In the genomic region with DNA sequence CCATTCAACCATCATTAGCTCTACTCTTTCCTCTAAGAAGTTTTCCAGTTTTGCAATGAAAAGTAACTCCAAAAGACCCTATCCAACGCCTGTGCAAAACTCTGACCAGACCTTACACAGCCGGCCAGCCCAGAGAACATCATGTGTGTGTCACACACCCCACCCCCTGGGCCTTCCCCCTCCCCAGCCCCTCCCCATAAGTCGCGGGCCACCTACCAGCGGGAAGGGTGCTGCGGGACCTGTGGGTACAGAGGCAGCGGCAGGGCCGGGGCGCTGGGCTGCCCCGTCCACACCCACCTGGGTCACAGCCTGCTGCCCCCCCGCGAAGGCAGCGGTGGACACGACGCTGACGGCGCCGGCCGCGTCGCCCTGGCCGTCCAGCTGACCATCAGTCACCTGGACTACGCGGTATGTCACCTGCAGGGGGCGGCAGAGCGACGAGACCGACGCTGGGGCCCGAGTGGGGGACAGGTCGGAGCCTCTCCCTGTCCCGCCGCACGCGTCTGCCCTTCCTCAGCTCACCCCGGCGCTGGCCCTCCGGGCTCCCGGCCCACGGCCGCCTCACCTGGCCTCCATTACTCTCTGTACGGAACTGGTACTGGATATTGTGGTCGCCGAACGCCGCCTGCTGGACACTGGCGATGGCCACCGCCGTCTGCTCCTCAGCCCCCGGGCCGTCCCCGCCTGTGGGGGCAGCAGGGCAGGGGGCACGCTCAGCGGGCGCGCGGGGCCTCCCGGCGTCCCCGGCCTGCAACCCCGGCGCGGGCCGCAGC, we compare ENCODE assay signal across 2 mouse cellular contexts.
TF ChIP-seq lines count a peak whose summit lies in the region.

No protein-coding gene starts in this region.

TF ChIP-seq in C2C12, 6 proteins besides CTCF, POLR2A, EP300 and RAD21:
- TF ChIP-seq MYOD1 (IDR thresholded peaks at IDR 0.05; ENCODE audit: control insufficient read depth, insufficient read length, low read depth), result no peak
- TF ChIP-seq MAX (IDR thresholded peaks at IDR 0.05), result no peak
- TF ChIP-seq MYOG (IDR thresholded peaks at IDR 0.05; ENCODE audit: control insufficient read depth, extremely low read depth, insufficient read length), result no peak
- no peak for TF ChIP-seq FOSL1 (IDR thresholded peaks at IDR 0.05; ENCODE audit: insufficient read depth, low read length, poor library complexity, severe bottlenecking)
- TF ChIP-seq CEBPB (IDR thresholded peaks at IDR 0.05; ENCODE audit: low read depth), result no peak
- no peak for TF ChIP-seq USF1 (IDR thresholded peaks at IDR 0.05; ENCODE audit: low read depth)

TF ChIP-seq in myocyte, 11 proteins besides CTCF, POLR2A, EP300 and RAD21:
- TF ChIP-seq MYOG (IDR thresholded peaks at IDR 0.05; ENCODE audit: control insufficient read depth in 1 of 3, insufficient read depth in 1 of 3, insufficient read length in 2 of 3, low read depth in 2 of 3) (peak in 2 of 3 experiments; percentile 65 to 76), MYOD1 (IDR thresholded peaks at IDR 0.05; ENCODE audit: control insufficient read depth in 1 of 3, insufficient read length in 2 of 3, low read depth in 2 of 3) (peak in 2 of 3 experiments; percentile 41 to 65), E2F4 (IDR thresholded peaks at IDR 0.05; ENCODE audit: insufficient read depth) (no peak), MAX (IDR thresholded peaks at IDR 0.05; ENCODE audit: low read depth) (no peak), REST (IDR thresholded peaks at IDR 0.05; ENCODE audit: insufficient read depth, insufficient read length) (no peak), USF1 (IDR thresholded peaks at IDR 0.05; ENCODE audit: low read depth) (no peak)
